Mouse (Mus musculus) cortical plate, adult 2 months (tissue): Measurements from ENCODE around the gene Lenep.

ENCODE experiments used
- CTCF ChIP-seq: fragments of 200-500 bp; IDR thresholded peaks from 2 replicates; pipeline ENCODE4 v1.5.1; 2011; ENCODE audit warnings: mild to moderate bottlenecking, control low read depth, low read length; ENCODE audit not compliant: insufficient read depth; ENCODE audit errors: extremely low read depth
- POLR2A ChIP-seq: fragments of 200-500 bp; IDR thresholded peaks from 2 replicates; pipeline ENCODE4 v1.6.1; 2011; ENCODE audit warnings: mild to moderate bottlenecking, low read length, control low read depth; ENCODE audit not compliant: insufficient read depth; ENCODE audit errors: extremely low read depth

- TF ChIP-seq CTCF (no peak), POLR2A (no peak)
These were observed 19.6 kb downstream of the Lenep start for GRCm38 (mm10) chr3:89382950-89383349.
